Mouse (Mus musculus) v-Abl transformed pro-B cells (cell line): ENCODE data around the gene Tldc1.

Source experiments
- in situ Hi-C, 2 experiments: fragments of 400-800 bp; cut with MboI; formaldehyde crosslinking; loops; one replicate each; pipeline ENCODE4 v1.15.1; 2025; ENCODE audit not compliant: unreplicated experiment in 2 of 2

Tldc1 gene

GRCm38 (mm10) chr8:119780402-119781049 lies 2.3 kb upstream of the Tldc1 start:
- in situ Hi-C loops, result loop anchor here (5.0 to 10.0 kb wide), 3 partner anchors 62 to 147 kb away; partner anchors contain the start of genes Cotl1 (in 2 of the 2), Gm20388 (in 1 of the 2) and Usp10 (in 1 of the 2)

GRCm38 (mm10) chr8:119779013-119779737 lies 959 bp upstream of the Tldc1 start:
- in situ Hi-C loops, result loop anchor here (5.0 to 10.0 kb wide), 3 partner anchors 82 to 286 kb away; no protein-coding TSS in a partner anchor

GRCm38 (mm10) chr8:119777765-119778164 lies 451 bp downstream of the Tldc1 start:
- in situ Hi-C loops, result loop anchor here (5.0 to 10.0 kb wide), 3 partner anchors 80 to 287 kb away; no protein-coding TSS in a partner anchor

- in situ Hi-C loops, result loop anchor here (5.0 to 10.0 kb wide), 3 partner anchors 79 to 288 kb away; no protein-coding TSS in a partner anchor
These were observed 1.5 kb downstream of the Tldc1 start for GRCm38 (mm10) chr8:119776668-119777245.

- in situ Hi-C loops, result no loop called here
These were observed 12.3 kb downstream of the Tldc1 start for GRCm38 (mm10) chr8:119765761-119766444.

GRCm38 (mm10) chr8:119765311-119765710 lies 12.9 kb downstream of the Tldc1 start:
- in situ Hi-C loops, result no loop called here

- in situ Hi-C loops, result no loop called here
These were observed 15.7 kb downstream of the Tldc1 start for GRCm38 (mm10) chr8:119762226-119763220.

- in situ Hi-C loops, result no loop called here
These were observed 16.5 kb downstream of the Tldc1 start for GRCm38 (mm10) chr8:119761692-119762091.

GRCm38 (mm10) chr8:119756538-119756937 lies 21.7 kb downstream of the Tldc1 start:
- in situ Hi-C loops, result no loop called here

- in situ Hi-C loops, result no loop called here
These were observed 22.1 kb downstream of the Tldc1 start for GRCm38 (mm10) chr8:119756147-119756461.

GRCm38 (mm10) chr8:119755238-119756146 lies 22.7 kb downstream of the Tldc1 start:
- in situ Hi-C loops, result no loop called here

GRCm38 (mm10) chr8:119744604-119745003 lies 33.6 kb downstream of the Tldc1 start:
- in situ Hi-C loops, result no loop called here

GRCm38 (mm10) chr8:119743291-119744026 lies 34.8 kb downstream of the Tldc1 start:
- in situ Hi-C loops, result no loop called here

GRCm38 (mm10) chr8:119742409-119742808 lies 35.8 kb downstream of the Tldc1 start:
- in situ Hi-C loops, result no loop called here

GRCm38 (mm10) chr8:119740634-119741033 lies 37.6 kb downstream of the Tldc1 start:
- in situ Hi-C loops, result no loop called here

- in situ Hi-C loops, result no loop called here
These were observed 39.9 kb downstream of the Tldc1 start for GRCm38 (mm10) chr8:119738129-119738907.
